Mouse (Mus musculus) hindbrain, embryonic 15.5 days (tissue): ENCODE measurements around the gene Inmt. TPM values are rescaled to one million over a fixed set of nuclear protein-coding genes. Genes with fewer than 3 reads are reported as not detected.
"Not testable (repeated sequence)": the region's sequence is repeated elsewhere in the genome, so short reads cannot be mapped to it uniquely, and the experiment has no call there.

ENCODE experiments used
- ATAC-seq: fragments of 200-750 bp; cut with Nextera tagmentation; 2 replicates; pipeline ENCODE4 v1.8.0; 2017; ENCODE audit warnings: low read depth, moderate number of reproducible peaks, moderate TSS enrichment; ENCODE audit not compliant: low FRiP score
- H3K27ac ChIP-seq: fragments of 300-500 bp; sonication (generic); replicated peaks from 2 replicates; pipeline ENCODE4 v1.5.1; 2015; ENCODE audit warnings: mild to moderate bottlenecking, inconsistent platforms
- H3K27me3 ChIP-seq: fragments of 300-500 bp; sonication (generic); 2 replicates; pipeline ENCODE4 v1.6.1; 2015; ENCODE audit warnings: control low read depth, inconsistent platforms
- H3K36me3 ChIP-seq: fragments of 300-500 bp; sonication (generic); 2 replicates; pipeline ENCODE4 v1.6.1; 2015; ENCODE audit warnings: control low read depth, inconsistent platforms
- H3K4me1 ChIP-seq: fragments of 300-500 bp; sonication (generic); replicated peaks from 2 replicates; pipeline ENCODE4 v1.6.1; 2015; ENCODE audit warnings: control low read depth, inconsistent platforms
- H3K4me2 ChIP-seq: fragments of 300-500 bp; sonication (generic); 2 replicates; pipeline ENCODE4 v1.6.1; 2015; ENCODE audit warnings: moderate library complexity, mild to moderate bottlenecking, inconsistent platforms
- H3K4me3 ChIP-seq: fragments of 300-500 bp; sonication (generic); 2 replicates; pipeline ENCODE4 v1.5.1; 2015; ENCODE audit warnings: mild to moderate bottlenecking, inconsistent platforms
- H3K9ac ChIP-seq: fragments of 300-500 bp; sonication (generic); 2 replicates; pipeline ENCODE4 v1.6.1; 2015; ENCODE audit warnings: inconsistent platforms
- H3K9me3 ChIP-seq: fragments of 300-500 bp; sonication (generic); 2 replicates; pipeline ENCODE4 v1.6.1; 2016; ENCODE audit warnings: control low read depth, inconsistent platforms
- WGBS: fragments of 180-500 bp; shearing (Covaris S2); methylation state at CpG from one replicate; pipeline ENCODE4 v1.1.7; 2015; 5-methylcytosine and 5-hydroxymethylcytosine counted together
- polyA plus RNA-seq: library from polyadenylated mRNA; unstranded; fragments of >200 nt; fragmentation: Nextera tagmentation; extraction: Ambion mirVana; gene quantifications from 2 replicates; pipeline ENCODE4 v1.2.1, GENCODE M21; 2015

Gene Inmt
- polyA plus RNA-seq, 1 experiment from 2014 or later = not detected

- Histone ChIP-seq H3K4me3 (no peak overlapping the region), H3K4me1 (no peaks in the 10 kb centered on the region), H3K9ac (no peak overlapping the region), H3K4me2 (no peak overlapping the region), H3K27ac (no peak overlapping the region), H3K36me3 (no peaks in the 10 kb centered on the region), H3K9me3 (no peaks in the 10 kb centered on the region), H3K27me3 (no peaks in the 10 kb centered on the region)
- ATAC-seq = no peak
These were observed 14.6 kb upstream of the Inmt start for GRCm38 (mm10) chr6:55189406-55189805.

- not testable (repeated sequence) for H3K4me3 ChIP-seq, H3K36me3 ChIP-seq, H3K27ac ChIP-seq, H3K4me1 ChIP-seq, ATAC-seq, H3K27me3 ChIP-seq, H3K9ac ChIP-seq, H3K4me2 ChIP-seq, H3K9me3 ChIP-seq
- 96% methylated on average over 17 of the region's 17 CpGs for WGBS
These were observed 13.0 kb upstream of the Inmt start for GRCm38 (mm10) chr6:55187827-55188226.

- no peak for ATAC-seq
- Histone ChIP-seq H3K27me3 (no peaks in the 10 kb centered on the region), H3K36me3 (no peaks in the 10 kb centered on the region), H3K4me3 (no peak overlapping the region), H3K9ac (no peak overlapping the region), H3K27ac (no peak overlapping the region), H3K4me1 (no peaks in the 10 kb centered on the region), H3K4me2 (no peak overlapping the region), H3K9me3 (no peaks in the 10 kb centered on the region)
- WGBS = 87% methylated on average over 1 of the region's 1 CpGs
These were observed 8.0 kb upstream of the Inmt start for GRCm38 (mm10) chr6:55182655-55183430.

GRCm38 (mm10) chr6:55179560-55179959 is 4.7 kb upstream of the Inmt start:
- 82% methylated on average over 7 of the region's 7 CpGs for WGBS

GRCm38 (mm10) chr6:55177060-55177732 is 2.4 kb upstream of the Inmt start:
- Histone ChIP-seq H3K27me3 (peaks cover 11% of the 10 kb centered on the region; the same call in 1 of the 2 replicates), H3K9me3 (no peaks in the 10 kb centered on the region), H3K9ac (no peak overlapping the region), H3K4me3 (no peak overlapping the region), H3K27ac (no peak overlapping the region), H3K36me3 (no peaks in the 10 kb centered on the region), H3K4me1 (no peaks in the 10 kb centered on the region), H3K4me2 (no peak overlapping the region)
- ATAC-seq = no peak
- WGBS = 28% methylated on average over 12 of the region's 12 CpGs

More at GRCm38 (mm10) chr6:55179560-55179959, 4.7 kb upstream of the Inmt start:
- no peaks in the 10 kb centered on the region for H3K4me1 ChIP-seq
- no peaks in the 10 kb centered on the region for H3K36me3 ChIP-seq
- no peak for ATAC-seq
- 0 out of 2 replicates have a peak, but pooled peaks cover 4% of the 10 kb centered on the region for H3K27me3 ChIP-seq
- H3K4me2 ChIP-seq = no peak overlapping the region
- no peak overlapping the region for H3K9ac ChIP-seq
- no peak overlapping the region for H3K4me3 ChIP-seq
- H3K27ac ChIP-seq = no peak overlapping the region
- H3K9me3 ChIP-seq = no peaks in the 10 kb centered on the region

- no peak overlapping the region for H3K9ac ChIP-seq
- no peak overlapping the region for H3K27ac ChIP-seq
- no peak overlapping the region for H3K4me2 ChIP-seq
- no peaks in the 10 kb centered on the region for H3K9me3 ChIP-seq
- H3K36me3 ChIP-seq = no peaks in the 10 kb centered on the region
- no peak for ATAC-seq
- peaks cover 16% of the 10 kb centered on the region; the same call in 1 of the 2 replicates for H3K27me3 ChIP-seq
- no peaks in the 10 kb centered on the region for H3K4me1 ChIP-seq
- H3K4me3 ChIP-seq = no peak overlapping the region
- 65% methylated on average over 5 of the region's 5 CpGs for WGBS
These were observed 1.0 kb upstream of the Inmt start for GRCm38 (mm10) chr6:55175892-55176291.

- no peaks in the 10 kb centered on the region for H3K9me3 ChIP-seq
- H3K4me2 ChIP-seq = no peak overlapping the region
- H3K4me3 ChIP-seq = no peak overlapping the region
- H3K27ac ChIP-seq = no peak overlapping the region
- WGBS = 51% methylated on average over 2 of the region's 2 CpGs
- H3K9ac ChIP-seq = no peak overlapping the region
- H3K36me3 ChIP-seq = no peaks in the 10 kb centered on the region
- peaks cover 20% of the 10 kb centered on the region; the same call in 1 of the 2 replicates for H3K27me3 ChIP-seq
- H3K4me1 ChIP-seq = no peaks in the 10 kb centered on the region
- ATAC-seq = no peak
These were observed 613 bp upstream of the Inmt start for GRCm38 (mm10) chr6:55175456-55175855.

GRCm38 (mm10) chr6:55173941-55174349 is 898 bp downstream of the Inmt start:
- no peak overlapping the region for H3K4me2 ChIP-seq
- no peaks in the 10 kb centered on the region for H3K4me1 ChIP-seq
- no peaks in the 10 kb centered on the region for H3K36me3 ChIP-seq
- H3K27ac ChIP-seq = no peak overlapping the region
- no peak overlapping the region for H3K4me3 ChIP-seq
- H3K9me3 ChIP-seq = no peaks in the 10 kb centered on the region
- no peak overlapping the region for H3K9ac ChIP-seq
- WGBS = 4% methylated on average over 3 of the region's 3 CpGs
- 0 out of 2 replicates have a peak, but pooled peaks have one; percentile 19 for ATAC-seq
- peaks cover 33% of the 10 kb centered on the region for H3K27me3 ChIP-seq

- H3K9ac ChIP-seq = no peak overlapping the region
- no peaks in the 10 kb centered on the region for H3K9me3 ChIP-seq
- no peak for ATAC-seq
- H3K27me3 ChIP-seq = peaks cover 39% of the 10 kb centered on the region
- no peak overlapping the region for H3K4me3 ChIP-seq
- H3K4me1 ChIP-seq = no peaks in the 10 kb centered on the region
- no peak overlapping the region for H3K4me2 ChIP-seq
- WGBS = 53% methylated on average over 10 of the region's 10 CpGs
- H3K27ac ChIP-seq = no peak overlapping the region
- no peaks in the 10 kb centered on the region for H3K36me3 ChIP-seq
These were observed 1.7 kb downstream of the Inmt start for GRCm38 (mm10) chr6:55173171-55173570.

- 59% methylated on average over 4 of the region's 4 CpGs for WGBS
- H3K9me3 ChIP-seq = no peaks in the 10 kb centered on the region
- no peak overlapping the region for H3K9ac ChIP-seq
- H3K4me1 ChIP-seq = no peaks in the 10 kb centered on the region
- H3K27ac ChIP-seq = no peak overlapping the region
- no peak for ATAC-seq
- no peaks in the 10 kb centered on the region for H3K36me3 ChIP-seq
- H3K27me3 ChIP-seq = peaks cover 53% of the 10 kb centered on the region
- H3K4me2 ChIP-seq = no peak overlapping the region
- H3K4me3 ChIP-seq = no peak overlapping the region
These were observed 3.2 kb downstream of the Inmt start for GRCm38 (mm10) chr6:55171638-55172037.

GRCm38 (mm10) chr6:55169818-55170217 is 5.0 kb downstream of the Inmt start:
- no peak for ATAC-seq

GRCm38 (mm10) chr6:55166777-55167463 is 7.9 kb downstream of the Inmt start:
- Histone ChIP-seq H3K4me1 (no peaks in the 10 kb centered on the region), H3K27me3 (peaks cover 74% of the 10 kb centered on the region), H3K27ac (no peak overlapping the region), H3K4me2 (no peak overlapping the region), H3K9me3 (no peaks in the 10 kb centered on the region), H3K36me3 (no peaks in the 10 kb centered on the region), H3K9ac (no peak overlapping the region), H3K4me3 (no peak overlapping the region)
- WGBS = 52% methylated on average over 7 of the region's 7 CpGs
- ATAC-seq = peak; percentile 57

More at GRCm38 (mm10) chr6:55169818-55170217, 5.0 kb downstream of the Inmt start:
- 61% methylated on average over 5 of the region's 5 CpGs for WGBS
- H3K9ac ChIP-seq = no peak overlapping the region
- H3K4me3 ChIP-seq = no peak overlapping the region
- no peak overlapping the region for H3K27ac ChIP-seq
- peaks cover 68% of the 10 kb centered on the region for H3K27me3 ChIP-seq
- H3K4me1 ChIP-seq = no peaks in the 10 kb centered on the region
- no peaks in the 10 kb centered on the region for H3K36me3 ChIP-seq
- H3K9me3 ChIP-seq = no peaks in the 10 kb centered on the region
- H3K4me2 ChIP-seq = no peak overlapping the region
